Mouse (Mus musculus) gastrocnemius, adult 8-10 months (tissue): ENCODE data around the gene Pkdcc. TPM values are rescaled to one million over a fixed set of nuclear protein-coding genes. Genes with fewer than 3 reads are reported as not detected.
A peak's percentile ranks its signal among the peaks of the same experiment; 100 is the strongest.

Experiments
- DNase-seq, 2 experiments: peaks; one replicate each; pipeline ENCODE4 v3.0.0; 2022; ENCODE audit warnings: low spot score in 2 of 2
- total RNA-seq, 4 experiments: library from RNA; stranded (reverse); gene quantifications; 2 replicates each; pipeline ENCODE4 v1.2.4; 2022

Gene Pkdcc
- total RNA-seq, 4 experiments from 2014 or later = 85.3 to 139 (median 108) TPM

- DNase-seq = no peak
These were observed 29.4 kb downstream of the Pkdcc start for GRCm38 (mm10) chr17:83244502-83244901.

GRCm38 (mm10) chr17:83245460-83245859 is 30.4 kb downstream of the Pkdcc start:
- no peak for DNase-seq

- no peak for DNase-seq
These were observed 31.0 kb downstream of the Pkdcc start for GRCm38 (mm10) chr17:83246090-83246489.

GRCm38 (mm10) chr17:83247176-83247575 is 32.1 kb downstream of the Pkdcc start:
- DNase-seq = no peak

- DNase-seq = no peak
These were observed 33.4 kb downstream of the Pkdcc start for GRCm38 (mm10) chr17:83248467-83248866.

GRCm38 (mm10) chr17:83250903-83251526 is 35.9 kb downstream of the Pkdcc start:
- DNase-seq = no peak

GRCm38 (mm10) chr17:83253051-83253649 is 38.1 kb downstream of the Pkdcc start:
- DNase-seq = no peak

GRCm38 (mm10) chr17:83267202-83268128 is 52.4 kb downstream of the Pkdcc start:
- DNase-seq = peak; percentile 23 to 30

GRCm38 (mm10) chr17:83271509-83271908 is 56.4 kb downstream of the Pkdcc start:
- DNase-seq = peak; percentile 40 to 59

- DNase-seq = no peak
These were observed 57.5 kb downstream of the Pkdcc start for GRCm38 (mm10) chr17:83272641-83273040.

GRCm38 (mm10) chr17:83273636-83274035 is 58.5 kb downstream of the Pkdcc start:
- DNase-seq = no peak

GRCm38 (mm10) chr17:83274101-83274500 is 59.0 kb downstream of the Pkdcc start:
- no peak for DNase-seq

Other genes starting within 250 kb of the Pkdcc start
- 1 to 10 TPM; 1.2 to 1.9 (median 1.6) TPM for gene Eml4, start 135.6 kb downstream of the Pkdcc start, total RNA-seq